Mouse (Mus musculus) spleen, embryonic (tissue): ENCODE data around the gene Nol6.

Source experiments
- CTCF ChIA-PET: fragments of 350-600 bp; sonication (Branson Sonifier 250); formaldehyde crosslinking; loops from one replicate; lab custom pipeline; 2022; lab: Charles Lee

Gene Nol6

GRCm38 (mm10) chr4:41124180-41124951 is at the start of gene Nol6:
TSS of gene Nol6 (minus strand) at chr4:41124455.
- CTCF ChIA-PET: interaction anchor here (0.5 kb wide), 2 partner anchors 43 to 151 kb away, joined by 3 read pairs; partner anchors contain the start of gene Ubap2

GRCm38 (mm10) chr4:41170970-41171369 is 46.7 kb upstream of the Nol6 start:
- CTCF ChIA-PET: no interaction called here

GRCm38 (mm10) chr4:41165693-41166475 is 41.6 kb upstream of the Nol6 start:
- CTCF ChIA-PET: interaction anchor here (1.6 to 1.7 kb wide), 2 partner anchors 12 to 36 kb away, joined by 4 to 7 read pairs; no protein-coding TSS in a partner anchor

GRCm38 (mm10) chr4:41164974-41165373 is 40.7 kb upstream of the Nol6 start:
- CTCF ChIA-PET: interaction anchor here (0.5 to 1.7 kb wide), 3 partner anchors 11 to 115 kb away, joined by 3 to 4 read pairs (median 3); no protein-coding TSS in a partner anchor

GRCm38 (mm10) chr4:41161232-41161631 is 37.0 kb upstream of the Nol6 start:
- CTCF ChIA-PET: interaction anchor here (0.5 kb wide), 1 partner anchor 304 kb away, joined by 14 read pairs; no protein-coding TSS in a partner anchor

GRCm38 (mm10) chr4:41158251-41158650 is 34.0 kb upstream of the Nol6 start:
- CTCF ChIA-PET: no interaction called here

- CTCF ChIA-PET: interaction anchor here (0.7 kb wide), 1 partner anchor 219 kb away, joined by 3 read pairs; no protein-coding TSS in a partner anchor
These were observed 32.7 kb upstream of the Nol6 start for GRCm38 (mm10) chr4:41156961-41157360.

GRCm38 (mm10) chr4:41153146-41153545 is 28.9 kb upstream of the Nol6 start:
- CTCF ChIA-PET: no interaction called here

GRCm38 (mm10) chr4:41151186-41151585 is 26.9 kb upstream of the Nol6 start:
- CTCF ChIA-PET: no interaction called here

- CTCF ChIA-PET: no interaction called here
These were observed 25.6 kb upstream of the Nol6 start for GRCm38 (mm10) chr4:41149891-41150290.

GRCm38 (mm10) chr4:41142601-41143000 is 18.3 kb upstream of the Nol6 start:
- CTCF ChIA-PET: no interaction called here

GRCm38 (mm10) chr4:41140174-41140875 is 16.1 kb upstream of the Nol6 start:
- CTCF ChIA-PET: no interaction called here

GRCm38 (mm10) chr4:41136811-41137210 is 12.6 kb upstream of the Nol6 start:
- CTCF ChIA-PET: interaction anchor here (0.7 kb wide), 1 partner anchor 19 kb away, joined by 3 read pairs; no protein-coding TSS in a partner anchor

GRCm38 (mm10) chr4:41136454-41136805 is 12.2 kb upstream of the Nol6 start:
- CTCF ChIA-PET: interaction anchor here (0.6 to 0.7 kb wide), 2 partner anchors 17 to 18 kb away, joined by 3 to 4 read pairs; no protein-coding TSS in a partner anchor

GRCm38 (mm10) chr4:41135711-41136453 is 11.6 kb upstream of the Nol6 start, which contains the start of gene Ube2r2:
TSS of gene Ube2r2 (plus strand) at chr4:41135743.
- CTCF ChIA-PET: interaction anchor here (0.6 kb wide), 1 partner anchor 18 kb away, joined by 4 read pairs; no protein-coding TSS in a partner anchor

- CTCF ChIA-PET: interaction anchor here (0.7 kb wide), 1 partner anchor 857 kb away, joined by 5 read pairs; no protein-coding TSS in a partner anchor
These were observed 10.9 kb upstream of the Nol6 start for GRCm38 (mm10) chr4:41134935-41135710.

GRCm38 (mm10) chr4:41133529-41134291 is 9.5 kb upstream of the Nol6 start:
- CTCF ChIA-PET: interaction anchor here (0.5 to 0.9 kb wide), 2 partner anchors 13 to 214 kb away, joined by 5 read pairs; no protein-coding TSS in a partner anchor

GRCm38 (mm10) chr4:41132471-41132870 is 8.2 kb upstream of the Nol6 start:
- CTCF ChIA-PET: no interaction called here

GRCm38 (mm10) chr4:41129836-41130235 is 5.6 kb upstream of the Nol6 start:
- CTCF ChIA-PET: interaction anchor here (0.6 to 1.0 kb wide), 4 partner anchors 11 to 305 kb away, joined by 3 to 12 read pairs (median 5); no protein-coding TSS in a partner anchor
